Mouse (Mus musculus): ENCODE results near the gene Ccdc154. TPM values are rescaled to one million over a fixed set of nuclear protein-coding genes. Genes with fewer than 3 reads are reported as not detected.
"Not testable (repeated sequence)": the region's sequence is repeated elsewhere in the genome, so short reads cannot be mapped to it uniquely, and the experiment has no call there.

Ccdc154 gene
- not detected in 2 replicates for polyA plus RNA-seq (2014; fragmentation: Nextera tagmentation; extraction: Ambion mirVana)

DNA sequence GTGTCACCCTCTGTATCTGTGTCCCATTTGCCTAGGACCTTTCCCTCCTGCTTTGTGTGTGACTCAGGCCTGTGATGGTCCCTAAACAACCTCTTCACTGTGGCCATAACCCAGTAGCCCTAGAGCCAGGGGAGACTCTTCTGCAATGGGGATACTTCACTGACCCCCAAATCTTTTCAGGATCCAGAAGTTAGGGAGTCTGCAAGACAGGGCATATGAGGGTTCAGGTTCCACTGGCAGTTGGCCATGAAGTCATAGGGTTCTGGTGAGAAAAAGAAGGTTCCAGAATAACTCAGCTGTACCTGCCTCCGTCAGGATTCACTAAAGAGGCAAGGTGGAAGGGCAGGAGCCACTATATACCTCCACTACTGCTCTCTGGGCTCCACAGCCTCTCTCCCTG is at the start of gene Ccdc154:
Gene Ccdc154, plus strand, starts transcription at position 301 of the 400 bp plus-strand sequence.
- Histone ChIP-seq H3K27me3 (replicated peaks; ENCODE audit: control insufficient read depth, insufficient read depth, low read length) (no peaks in the 10 kb centered on the region), H3K4me3 (ENCODE audit: low read depth, low read length) (no peak within 1 kb of the TSS), H3K27ac (replicated peaks; ENCODE audit: low read depth, low read length) (no peak within 1 kb of the TSS), H3K4me1 (ENCODE audit: control insufficient read depth, insufficient read depth, low read length) (no peaks in the 10 kb centered on the region), H3K9ac (ENCODE audit: low read depth, low read length) (peak within 1 kb of the TSS; percentile 14; the same call in 1 of the 2 replicates), H3K4me2 (ENCODE audit: low read depth, low read length) (no peak within 1 kb of the TSS), H3K36me3 (ENCODE audit: control insufficient read depth, insufficient read depth, low read length) (peaks cover 46% of the 10 kb centered on the region; the same call in 1 of the 2 replicates), H3K9me3 (ENCODE audit: control insufficient read depth, low read length) (no peaks in the 10 kb centered on the region)
- ATAC-seq (ENCODE audit: low read depth): no peak
- WGBS: 100% methylated on average over 1 of the region's 1 CpGs
- DNase-seq (ENCODE audit: low spot score): no peak

DNA sequence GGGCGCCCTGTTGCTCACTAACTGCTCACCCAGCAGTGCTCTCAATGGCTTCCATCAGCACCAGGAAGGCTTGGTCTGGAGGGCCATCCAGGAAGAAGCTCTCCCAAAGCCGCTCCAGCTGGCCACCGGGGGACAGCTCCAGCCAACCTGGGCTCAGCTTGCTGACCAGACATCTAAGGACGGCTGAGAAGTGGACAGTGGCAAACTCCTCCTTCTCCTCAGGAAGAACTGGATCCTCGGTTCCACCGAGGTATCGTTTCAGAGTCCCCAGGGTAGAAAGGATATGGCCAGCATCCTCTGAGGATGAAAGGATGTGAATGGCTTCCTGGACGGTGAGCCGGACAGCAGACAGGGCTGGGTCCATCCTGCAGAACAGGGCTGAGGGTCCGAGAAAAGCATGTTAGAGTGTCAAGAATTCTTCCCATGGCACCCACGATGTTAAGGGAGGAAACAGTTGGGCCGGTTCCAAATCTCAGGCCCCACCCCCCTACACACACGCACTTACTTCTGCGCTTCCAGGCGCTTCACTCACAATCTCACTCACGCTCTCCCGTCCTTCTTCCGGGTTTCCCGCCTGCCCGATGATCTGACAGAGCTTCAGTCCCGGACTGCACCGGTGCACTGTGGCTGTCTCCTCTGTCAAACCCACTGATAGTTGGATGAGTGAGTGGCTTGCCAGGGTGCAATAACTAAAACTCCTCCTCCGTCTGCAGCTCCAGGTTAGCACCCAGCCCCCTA is 47.2 kb upstream of the Ccdc154 start:
- H3K4me2 ChIP-seq (ENCODE audit: low read depth, low read length): peak overlapping the region; percentile 95
- peak; percentile 49 for ATAC-seq (ENCODE audit: low read depth)
- H3K9ac ChIP-seq (ENCODE audit: low read depth, low read length): peak overlapping the region; percentile 80
- peaks cover 23% of the 10 kb centered on the region; the same call in 1 of the 2 replicates for H3K36me3 ChIP-seq (ENCODE audit: control insufficient read depth, insufficient read depth, low read length)
- peak overlapping the region; percentile 94 for H3K27ac ChIP-seq (replicated peaks; ENCODE audit: low read depth, low read length)
- 5% methylated on average over 23 of the region's 23 CpGs for WGBS
- H3K4me3 ChIP-seq (ENCODE audit: low read depth, low read length): peak overlapping the region; percentile 70
- DNase-seq (ENCODE audit: low spot score): peak; percentile 56
- no peaks in the 10 kb centered on the region for H3K9me3 ChIP-seq (ENCODE audit: control insufficient read depth, low read length)
- no peaks in the 10 kb centered on the region for H3K27me3 ChIP-seq (replicated peaks; ENCODE audit: control insufficient read depth, insufficient read depth, low read length)
- peaks cover 5% of the 10 kb centered on the region for H3K4me1 ChIP-seq (ENCODE audit: control insufficient read depth, insufficient read depth, low read length)

GRCm38 (mm10) chr17:25115664-25116432 is 46.4 kb upstream of the Ccdc154 start, which contains the start of gene Telo2:
Gene Telo2, minus strand, starts transcription at chr17:25115967.
- Histone ChIP-seq H3K4me1 (ENCODE audit: control insufficient read depth, insufficient read depth, low read length) (peaks cover 5% of the 10 kb centered on the region), H3K4me3 (ENCODE audit: low read depth, low read length) (peak within 1 kb of the TSS; percentile 70), H3K27me3 (replicated peaks; ENCODE audit: control insufficient read depth, insufficient read depth, low read length) (no peaks in the 10 kb centered on the region), H3K27ac (replicated peaks; ENCODE audit: low read depth, low read length) (peak within 1 kb of the TSS; percentile 94), H3K4me2 (ENCODE audit: low read depth, low read length) (peak within 1 kb of the TSS; percentile 95), H3K9me3 (ENCODE audit: control insufficient read depth, low read length) (no peaks in the 10 kb centered on the region), H3K36me3 (ENCODE audit: control insufficient read depth, insufficient read depth, low read length) (0 out of 2 replicates have a peak, but pooled peaks cover 16% of the 10 kb centered on the region), H3K9ac (ENCODE audit: low read depth, low read length) (peak within 1 kb of the TSS; percentile 80)
- peak; percentile 93 for ATAC-seq (ENCODE audit: low read depth)
- 6% methylated on average over 30 of the region's 40 CpGs for WGBS
- DNase-seq (ENCODE audit: low spot score): peak; percentile 96

- H3K36me3 ChIP-seq (ENCODE audit: control insufficient read depth, insufficient read depth, low read length): 0 out of 2 replicates have a peak, but pooled peaks cover 8% of the 10 kb centered on the region
- WGBS: 38% methylated on average over 4 of the region's 4 CpGs
- no peak overlapping the region for H3K4me2 ChIP-seq (ENCODE audit: low read depth, low read length)
- H3K27ac ChIP-seq (replicated peaks; ENCODE audit: low read depth, low read length): no peak overlapping the region
- H3K4me3 ChIP-seq (ENCODE audit: low read depth, low read length): no peak overlapping the region
- DNase-seq (ENCODE audit: low spot score): no peak
- H3K27me3 ChIP-seq (replicated peaks; ENCODE audit: control insufficient read depth, insufficient read depth, low read length): no peaks in the 10 kb centered on the region
- H3K9me3 ChIP-seq (ENCODE audit: control insufficient read depth, low read length): no peaks in the 10 kb centered on the region
- H3K4me1 ChIP-seq (ENCODE audit: control insufficient read depth, insufficient read depth, low read length): peaks cover 5% of the 10 kb centered on the region
- no peak for ATAC-seq (ENCODE audit: low read depth)
- H3K9ac ChIP-seq (ENCODE audit: low read depth, low read length): no peak overlapping the region
Observed at GRCm38 (mm10) chr17:25117263-25117662, 45.0 kb upstream of the Ccdc154 start.

DNA sequence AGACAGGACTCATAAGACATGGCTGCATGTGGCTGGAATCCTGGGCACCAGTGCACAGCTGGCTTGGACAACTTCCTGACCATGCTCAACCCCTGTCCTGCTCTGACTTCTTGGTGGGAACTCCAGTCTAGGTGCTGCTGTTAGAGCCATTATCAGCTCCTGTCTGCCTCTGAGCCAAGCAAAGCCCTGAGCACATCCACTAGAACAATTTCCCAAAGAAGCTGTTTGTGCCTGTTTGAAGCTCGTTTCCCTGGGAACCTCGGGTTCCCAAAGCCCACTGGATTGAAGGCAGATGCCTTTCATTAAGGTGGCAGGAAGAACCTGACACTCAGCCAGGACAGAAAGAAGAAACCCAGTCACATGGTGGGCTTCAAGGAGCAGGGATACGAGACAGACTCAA is 41.9 kb upstream of the Ccdc154 start, which contains the start of gene Ptx4:
Gene Ptx4, plus strand, starts transcription at position 355 of the 400 bp plus-strand sequence.
- Histone ChIP-seq H3K4me1 (ENCODE audit: control insufficient read depth, insufficient read depth, low read length) (no peaks in the 10 kb centered on the region), H3K36me3 (ENCODE audit: control insufficient read depth, insufficient read depth, low read length) (no peaks in the 10 kb centered on the region), H3K4me2 (ENCODE audit: low read depth, low read length) (no peak within 1 kb of the TSS), H3K9ac (ENCODE audit: low read depth, low read length) (peak within 1 kb of the TSS; percentile 37; the same call in 1 of the 2 replicates), H3K27me3 (replicated peaks; ENCODE audit: control insufficient read depth, insufficient read depth, low read length) (no peaks in the 10 kb centered on the region), H3K27ac (replicated peaks; ENCODE audit: low read depth, low read length) (peak within 1 kb of the TSS; percentile 13; the same call in 1 of the 2 replicates), H3K4me3 (ENCODE audit: low read depth, low read length) (no peak within 1 kb of the TSS), H3K9me3 (ENCODE audit: control insufficient read depth, low read length) (no peaks in the 10 kb centered on the region)
- DNase-seq (ENCODE audit: low spot score) (peak; percentile 29), ATAC-seq (ENCODE audit: low read depth) (no peak)
- 26% methylated on average over 3 of the region's 3 CpGs for WGBS

GRCm38 (mm10) chr17:25123979-25124378 is 38.3 kb upstream of the Ccdc154 start:
- Histone ChIP-seq H3K4me1 (ENCODE audit: control insufficient read depth, insufficient read depth, low read length) (no peaks in the 10 kb centered on the region), H3K36me3 (ENCODE audit: control insufficient read depth, insufficient read depth, low read length) (no peaks in the 10 kb centered on the region), H3K27ac (replicated peaks; ENCODE audit: low read depth, low read length) (no peak overlapping the region), H3K9me3 (ENCODE audit: control insufficient read depth, low read length) (no peaks in the 10 kb centered on the region), H3K4me3 (ENCODE audit: low read depth, low read length) (no peak overlapping the region), H3K9ac (ENCODE audit: low read depth, low read length) (no peak overlapping the region), H3K27me3 (replicated peaks; ENCODE audit: control insufficient read depth, insufficient read depth, low read length) (no peaks in the 10 kb centered on the region), H3K4me2 (ENCODE audit: low read depth, low read length) (no peak overlapping the region)
- DNase-seq (ENCODE audit: low spot score) (no peak), ATAC-seq (ENCODE audit: low read depth) (no peak)
- 29% methylated on average over 7 of the region's 7 CpGs for WGBS

DNA sequence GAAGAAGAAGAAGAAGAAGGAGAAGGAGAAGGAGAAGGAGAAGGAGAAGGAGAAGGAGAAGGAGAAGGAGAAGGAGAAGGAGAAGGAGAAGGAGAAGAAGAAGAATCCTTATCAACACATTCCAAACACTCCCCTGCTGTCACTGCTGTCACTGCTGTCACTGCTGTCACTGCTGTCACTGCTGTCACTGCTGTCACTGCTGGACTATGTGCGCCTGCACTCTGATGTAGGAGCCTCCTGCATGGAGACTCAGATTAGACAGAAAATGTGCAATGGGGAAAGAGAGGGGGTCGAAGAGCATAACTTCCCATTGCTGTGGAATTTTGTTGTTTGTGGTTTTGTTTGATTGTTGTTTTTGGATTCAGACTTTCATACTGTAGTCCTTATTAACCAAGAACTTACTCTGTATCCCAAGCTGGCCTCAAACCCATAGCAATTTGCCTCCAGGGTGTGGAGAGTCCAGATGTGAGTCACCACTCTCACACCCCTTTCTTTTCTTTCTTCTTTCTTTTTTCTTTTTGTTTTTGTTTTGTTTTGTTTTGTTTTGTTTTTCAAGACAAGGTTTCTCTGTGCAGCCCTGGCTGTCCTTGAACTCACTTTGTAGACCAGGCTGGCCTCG is 36.7 kb upstream of the Ccdc154 start:
- ATAC-seq (ENCODE audit: low read depth); H3K27me3 ChIP-seq (replicated peaks; ENCODE audit: control insufficient read depth, insufficient read depth, low read length); H3K9ac ChIP-seq (ENCODE audit: low read depth, low read length); H3K27ac ChIP-seq (replicated peaks; ENCODE audit: low read depth, low read length); H3K4me1 ChIP-seq (ENCODE audit: control insufficient read depth, insufficient read depth, low read length); H3K4me2 ChIP-seq (ENCODE audit: low read depth, low read length); DNase-seq (ENCODE audit: low spot score); H3K4me3 ChIP-seq (ENCODE audit: low read depth, low read length); H3K9me3 ChIP-seq (ENCODE audit: control insufficient read depth, low read length); H3K36me3 ChIP-seq (ENCODE audit: control insufficient read depth, insufficient read depth, low read length): not testable (repeated sequence)
- WGBS: 70% methylated on average over 3 of the region's 3 CpGs

- H3K4me2 ChIP-seq (ENCODE audit: low read depth, low read length): no peak overlapping the region
- peak; percentile 29 for DNase-seq (ENCODE audit: low spot score)
- 62% methylated on average over 8 of the region's 8 CpGs for WGBS
Observed at GRCm38 (mm10) chr17:25127079-25127478, 35.2 kb upstream of the Ccdc154 start.

More at GRCm38 (mm10) chr17:25127079-25127478, 35.2 kb upstream of the Ccdc154 start:
- Histone ChIP-seq H3K9me3 (ENCODE audit: control insufficient read depth, low read length) (no peaks in the 10 kb centered on the region), H3K36me3 (ENCODE audit: control insufficient read depth, insufficient read depth, low read length) (no peaks in the 10 kb centered on the region), H3K4me3 (ENCODE audit: low read depth, low read length) (no peak overlapping the region), H3K27ac (replicated peaks; ENCODE audit: low read depth, low read length) (no peak overlapping the region), H3K27me3 (replicated peaks; ENCODE audit: control insufficient read depth, insufficient read depth, low read length) (no peaks in the 10 kb centered on the region), H3K9ac (ENCODE audit: low read depth, low read length) (no peak overlapping the region), H3K4me1 (ENCODE audit: control insufficient read depth, insufficient read depth, low read length) (no peaks in the 10 kb centered on the region)
- ATAC-seq (ENCODE audit: low read depth): 0 out of 2 replicates have a peak, but pooled peaks have one; percentile 30

Data from embryonic facial prominence, embryonic 14.5 days (tissue).